Mouse (Mus musculus) olfactory bulb, adult 2 months (tissue): ENCODE measurements around the gene Ntrk3.

Experiments
- CTCF ChIP-seq: fragments of 200-500 bp; IDR thresholded peaks from 2 replicates; pipeline ENCODE4 v1.5.1; 2012; ENCODE audit warnings: low read depth, mild to moderate bottlenecking, low read length, moderate library complexity; ENCODE audit not compliant: insufficient read depth
- POLR2A ChIP-seq: fragments of 200-500 bp; IDR thresholded peaks from 2 replicates; pipeline ENCODE4 v1.6.1; 2012; ENCODE audit warnings: mild to moderate bottlenecking, low read depth, low read length, moderate library complexity; ENCODE audit not compliant: insufficient read depth

DNA sequence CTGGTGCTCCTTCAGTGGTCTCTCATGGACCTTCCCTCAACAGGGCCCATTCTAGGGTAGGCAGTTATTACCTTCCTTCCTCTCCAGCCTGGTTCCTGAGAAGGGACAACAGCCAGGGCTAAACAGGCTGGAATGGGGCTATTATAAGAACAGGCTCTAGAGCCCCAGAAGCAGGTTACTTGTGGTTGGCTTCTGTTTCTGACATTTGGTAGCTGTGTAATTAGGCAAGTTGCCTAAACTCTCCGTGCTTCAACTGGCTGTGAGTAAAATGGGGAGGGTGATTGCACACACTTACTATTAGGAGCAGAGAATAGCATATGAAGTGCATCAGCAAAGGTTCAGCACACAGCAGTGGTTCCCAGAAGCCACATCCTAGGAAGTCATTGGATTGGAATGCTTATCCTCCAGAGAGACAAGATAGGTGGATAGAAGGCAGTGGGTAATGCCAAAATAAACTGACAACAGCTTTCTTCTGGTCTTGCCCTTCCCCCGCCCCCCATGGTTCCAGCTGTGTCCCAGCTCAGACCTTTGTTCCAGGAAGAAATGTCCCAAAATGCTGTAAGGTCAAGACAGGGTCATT is 230.7 kb downstream of the Ntrk3 start:
- TF ChIP-seq CTCF (no peak), POLR2A (no peak)
